In genomic region chr13:71333146-71333545, GRCm38 (mm10) we compare ENCODE assay signal across 31 mouse cellular contexts.
"Had no signal": no experiment of that assay in that cellular context is flagged by ENCODE, and none has a peak within 500 bp of the region (broad histone marks: within the 10 kb centered on the region; RNA-seq: fewer than 3 reads in every experiment).

No protein-coding gene starts in this region.

- H3K4me3 ChIP-seq: limb, embryonic 10.5 days; limb, embryonic 12.5 days; limb, embryonic 13.5 days; limb, embryonic 15.5 days; liver, embryonic 12.5 days; liver, embryonic 13.5 days; liver, embryonic 15.5 days; lung, embryonic 15.5 days; midbrain, embryonic 10.5 days; midbrain, embryonic 12.5 days; midbrain, embryonic 13.5 days; midbrain, embryonic 15.5 days; neural tube, embryonic 12.5 days; neural tube, embryonic 13.5 days had no signal

- H3K4me1 ChIP-seq: limb, embryonic 10.5 days; limb, embryonic 12.5 days; limb, embryonic 15.5 days; liver, embryonic 12.5 days; liver, embryonic 13.5 days; liver, embryonic 15.5 days; lung, embryonic 15.5 days; megakaryocyte, embryonic 14.5 days; neural tube, embryonic 12.5 days; neural tube, embryonic 13.5 days had no signal

- H3K9ac ChIP-seq: limb, embryonic 12.5 days; limb, embryonic 13.5 days; limb, embryonic 15.5 days; liver, embryonic 12.5 days; liver, embryonic 13.5 days; liver, embryonic 14.5 days; liver, embryonic 15.5 days; liver, postnatal 0 days; lung, embryonic 14.5 days; lung, embryonic 15.5 days; midbrain, embryonic 12.5 days; midbrain, embryonic 13.5 days; midbrain, embryonic 15.5 days; neural tube, embryonic 12.5 days; neural tube, embryonic 13.5 days had no signal

- H3K36me3 ChIP-seq: limb, embryonic 10.5 days; limb, embryonic 12.5 days; limb, embryonic 13.5 days; limb, embryonic 15.5 days; liver, embryonic 12.5 days; liver, embryonic 13.5 days; liver, embryonic 15.5 days; lung, embryonic 15.5 days; midbrain, embryonic 10.5 days; midbrain, embryonic 12.5 days; midbrain, embryonic 13.5 days; midbrain, embryonic 15.5 days; neural tube, embryonic 12.5 days; neural tube, embryonic 13.5 days had no signal

- DNase-seq: left cerebral cortex, postnatal 4 days; liver; liver, embryonic 13.5 days; liver, postnatal 0 days; lung, adult 18-20 months; lung, adult 2 months; lung, embryonic 14.5 days; lung, postnatal 10 days; lung, postnatal 36 days; lung, postnatal 4 days; midbrain, embryonic 14.5 days had no signal

- H3K27ac ChIP-seq: limb, embryonic 10.5 days; limb, embryonic 12.5 days; limb, embryonic 13.5 days; limb, embryonic 15.5 days; liver, embryonic 12.5 days; liver, embryonic 13.5 days; liver, embryonic 14.5 days; liver, embryonic 15.5 days; lung, embryonic 15.5 days; macrophage; midbrain, embryonic 10.5 days; midbrain, embryonic 12.5 days; midbrain, embryonic 13.5 days; midbrain, embryonic 15.5 days; neural tube, embryonic 12.5 days; neural tube, embryonic 13.5 days had no signal

- H3K27me3 ChIP-seq: limb, embryonic 12.5 days; limb, embryonic 13.5 days; limb, embryonic 15.5 days; liver, embryonic 12.5 days; liver, embryonic 13.5 days; liver, embryonic 15.5 days; lung, embryonic 15.5 days; megakaryocyte, embryonic 14.5 days; neural tube, embryonic 12.5 days; neural tube, embryonic 13.5 days had no signal

- ATAC-seq: liver, embryonic 12.5 days; liver, postnatal 0 days; lung, postnatal 0 days; midbrain, embryonic 13.5 days; midbrain, embryonic 15.5 days; midbrain, embryonic 16.5 days had no signal

- H3K9me3 ChIP-seq: limb, embryonic 10.5 days; limb, embryonic 12.5 days; limb, embryonic 13.5 days; limb, embryonic 15.5 days; liver, embryonic 12.5 days; liver, embryonic 13.5 days; liver, embryonic 15.5 days; lung, embryonic 15.5 days; midbrain, embryonic 10.5 days; midbrain, embryonic 12.5 days; midbrain, embryonic 13.5 days; midbrain, embryonic 15.5 days; neural tube, embryonic 12.5 days; neural tube, embryonic 13.5 days had no signal

- H3K4me2 ChIP-seq: limb, embryonic 12.5 days; limb, embryonic 13.5 days; limb, embryonic 15.5 days; liver, embryonic 11.5 days; liver, embryonic 12.5 days; liver, embryonic 13.5 days; liver, embryonic 15.5 days; lung, embryonic 14.5 days; lung, embryonic 15.5 days; midbrain, embryonic 11.5 days; midbrain, embryonic 12.5 days; midbrain, embryonic 13.5 days; midbrain, embryonic 15.5 days; neural tube, embryonic 12.5 days; neural tube, embryonic 13.5 days had no signal
